Mouse (Mus musculus): ENCODE measurements around the gene Qrich2. TPM values are rescaled to one million over a fixed set of nuclear protein-coding genes. Genes with fewer than 3 reads are reported as not detected.

Gene Qrich2
- total RNA-seq, 1 experiment = 0.22 TPM

DNA sequence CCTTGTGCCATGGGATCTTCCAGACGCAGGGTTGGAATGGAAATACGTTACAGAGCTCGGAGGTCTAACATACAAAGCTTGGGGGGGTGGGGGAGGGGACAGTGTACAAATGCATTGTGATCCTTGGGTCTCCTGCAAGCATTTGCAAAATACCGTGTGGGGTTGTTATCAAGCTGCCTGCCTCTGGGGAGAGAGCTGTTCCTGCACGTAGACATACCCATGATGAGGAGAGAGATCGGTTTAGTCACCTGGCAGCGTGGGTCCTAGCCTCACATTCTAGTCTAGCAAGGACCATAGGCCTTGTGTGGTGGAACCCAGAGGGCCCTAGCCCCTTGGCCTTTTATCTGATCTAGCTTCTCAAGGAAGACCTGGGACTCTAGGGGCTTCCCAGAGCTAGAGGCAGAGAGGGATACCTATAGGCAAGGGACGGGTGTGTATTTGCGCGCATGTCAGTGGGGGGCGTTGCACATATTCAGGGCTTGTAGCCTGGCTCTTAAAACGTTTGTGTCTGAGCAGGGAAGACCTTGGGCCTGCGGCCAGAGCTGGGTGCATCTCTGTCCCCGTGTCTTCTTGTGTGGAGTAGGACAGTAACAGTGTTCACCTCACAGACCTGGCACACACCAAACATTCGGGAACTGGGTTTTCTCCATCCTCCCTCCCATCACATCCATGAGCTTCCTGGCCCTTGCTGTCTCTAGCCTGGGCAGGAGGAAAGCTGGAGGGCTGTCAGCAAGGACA is 23.7 kb downstream of the Qrich2 start:
- Histone ChIP-seq H3K4me1 (ENCODE audit: control insufficient read depth in 2 of 2, insufficient read depth in 2 of 2, low read length in 2 of 2, poor library complexity in 1 of 2) (peaks cover 0 to 55% of the 10 kb centered on the region in 2 experiments; a peak in 3 of 4 replicates), H3K27ac (ENCODE audit: insufficient read depth, low read depth, low read length, poor library complexity, severe bottlenecking) (no peak overlapping the region), H3K36me3 (ENCODE audit: control insufficient read depth, insufficient read depth, low read length, poor library complexity, severe bottlenecking) (peaks cover 15% of the 10 kb centered on the region), H3K4me3 (ENCODE audit: insufficient read depth in 1 of 2, low read depth in 1 of 2, low read length in 2 of 2, poor library complexity in 1 of 2, severe bottlenecking in 1 of 2) (no peak overlapping the region), H3K9me3 (ENCODE audit: control insufficient read depth, insufficient read depth, low read depth, low read length) (no peaks in the 10 kb centered on the region), H3K9ac (ENCODE audit: insufficient read depth, low read depth, low read length, poor library complexity, severe bottlenecking) (no peak overlapping the region)
- TF ChIP-seq ZNF384 (IDR thresholded peaks at IDR 0.05; ENCODE audit: low read depth, low read length) (no peak), ZC3H11A (IDR thresholded peaks at IDR 0.05; ENCODE audit: borderline replicate concordance, low read depth, low read length) (no peak), MAFK (IDR thresholded peaks at IDR 0.05; ENCODE audit: insufficient read depth, low read depth, low read length) (no peak), HCFC1 (IDR thresholded peaks at IDR 0.05; ENCODE audit: borderline replicate concordance, insufficient read depth, low read length) (no peak), CHD2 (IDR thresholded peaks at IDR 0.05; ENCODE audit: low read depth, low read length) (no peak)
- DNase-seq (ENCODE audit: low read depth, low spot score) = no peak
- in situ Hi-C loops (cut with MboI; ENCODE audit: low sequenced_read_pairs in 2 of 2, unreplicated experiment in 2 of 2) = loop anchor here in 1 of 2 experiments (10.0 kb wide), 1 partner anchor 127 kb away; no protein-coding TSS in a partner anchor

GRCm38 (mm10) chr11:116440408-116441068 is 25.5 kb downstream of the Qrich2 start:
- H3K27ac ChIP-seq (ENCODE audit: insufficient read depth, low read depth, low read length, poor library complexity, severe bottlenecking) = no peak overlapping the region
- in situ Hi-C loops (cut with MboI; ENCODE audit: low sequenced_read_pairs in 2 of 2, unreplicated experiment in 2 of 2) = loop anchor here in 1 of 2 experiments (10.0 kb wide), 1 partner anchor 126 kb away; no protein-coding TSS in a partner anchor

DNA sequence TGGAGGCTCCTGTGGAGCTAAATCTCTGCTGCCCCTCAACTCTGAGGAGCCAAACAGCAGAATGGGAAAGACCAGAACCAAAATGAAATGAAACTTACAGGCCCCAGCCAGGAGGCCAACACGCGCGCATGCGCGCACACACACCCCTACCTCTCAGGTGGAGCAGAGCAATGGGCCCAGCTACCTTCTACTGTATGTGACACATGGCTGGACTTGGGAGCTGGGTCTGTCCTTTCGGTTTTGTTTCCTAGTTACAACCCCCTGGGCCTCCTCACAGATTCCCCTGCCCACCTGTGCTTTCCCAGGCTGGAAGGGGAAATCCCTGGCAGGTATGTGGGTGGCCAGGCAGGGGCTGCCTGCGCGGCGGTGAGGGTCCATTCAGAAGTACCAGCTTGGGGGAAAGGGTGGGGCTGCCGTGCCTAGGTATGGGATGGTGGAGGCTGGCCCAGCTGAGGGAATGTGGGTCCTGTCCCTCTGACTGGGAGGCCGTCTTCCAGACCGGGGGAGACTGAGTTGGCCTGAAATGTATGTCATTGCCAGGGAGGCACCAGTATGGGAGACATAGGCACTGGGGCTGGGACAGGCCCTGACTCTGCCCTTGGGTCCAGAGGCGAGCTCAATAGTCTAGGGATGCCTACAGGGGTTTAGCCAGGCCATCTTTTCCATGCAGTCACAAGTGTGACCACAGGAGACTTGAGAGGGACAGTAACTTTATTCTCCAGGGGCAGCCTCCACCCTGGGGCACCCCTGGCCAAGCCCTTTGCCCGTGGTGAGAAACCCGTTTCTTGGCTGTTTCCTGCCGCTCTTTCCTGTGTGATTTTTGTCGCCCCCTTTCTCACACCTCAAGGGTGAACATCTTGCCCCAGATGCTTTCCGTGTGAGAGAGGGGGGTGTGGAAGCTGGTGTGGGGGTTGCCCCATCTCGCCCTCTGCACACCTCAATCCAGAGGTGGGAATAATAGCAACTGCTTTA is 26.5 kb downstream of the Qrich2 start:
- no peak overlapping the region for H3K27ac ChIP-seq (ENCODE audit: insufficient read depth, low read depth, low read length, poor library complexity, severe bottlenecking)
- DNase-seq (ENCODE audit: low read depth, low spot score) = no peak
- H3K4me1 ChIP-seq (ENCODE audit: control insufficient read depth in 2 of 2, insufficient read depth in 2 of 2, low read length in 2 of 2, poor library complexity in 1 of 2) = peaks cover 0 to 42% of the 10 kb centered on the region in 2 experiments; a peak in 3 of 4 replicates
- no peaks in the 10 kb centered on the region for H3K9me3 ChIP-seq (ENCODE audit: control insufficient read depth, insufficient read depth, low read depth, low read length)
- in situ Hi-C loops (cut with MboI; ENCODE audit: low sequenced_read_pairs in 2 of 2, unreplicated experiment in 2 of 2) = loop anchor here in 1 of 2 experiments (10.0 kb wide), 1 partner anchor 125 kb away; no protein-coding TSS in a partner anchor
- no peak for TF ChIP-seq ZC3H11A (IDR thresholded peaks at IDR 0.05; ENCODE audit: borderline replicate concordance, low read depth, low read length)
- no peak for TF ChIP-seq ZNF384 (IDR thresholded peaks at IDR 0.05; ENCODE audit: low read depth, low read length)
- no peak for TF ChIP-seq HCFC1 (IDR thresholded peaks at IDR 0.05; ENCODE audit: borderline replicate concordance, insufficient read depth, low read length)
- no peak for TF ChIP-seq MAFK (IDR thresholded peaks at IDR 0.05; ENCODE audit: insufficient read depth, low read depth, low read length)
- TF ChIP-seq CHD2 (IDR thresholded peaks at IDR 0.05; ENCODE audit: low read depth, low read length) = no peak
- peaks cover 37% of the 10 kb centered on the region for H3K36me3 ChIP-seq (ENCODE audit: control insufficient read depth, insufficient read depth, low read length, poor library complexity, severe bottlenecking)
- no peak overlapping the region for H3K9ac ChIP-seq (ENCODE audit: insufficient read depth, low read depth, low read length, poor library complexity, severe bottlenecking)
- H3K4me3 ChIP-seq (ENCODE audit: insufficient read depth in 1 of 2, low read depth in 1 of 2, low read length in 2 of 2, poor library complexity in 1 of 2, severe bottlenecking in 1 of 2) = no peak overlapping the region

More at GRCm38 (mm10) chr11:116440408-116441068, 25.5 kb downstream of the Qrich2 start:
- TF ChIP-seq MAFK (IDR thresholded peaks at IDR 0.05; ENCODE audit: insufficient read depth, low read depth, low read length) (no peak), HCFC1 (IDR thresholded peaks at IDR 0.05; ENCODE audit: borderline replicate concordance, insufficient read depth, low read length) (no peak)
- Histone ChIP-seq H3K36me3 (ENCODE audit: control insufficient read depth, insufficient read depth, low read length, poor library complexity, severe bottlenecking) (peaks cover 30% of the 10 kb centered on the region), H3K4me1 (ENCODE audit: control insufficient read depth in 2 of 2, insufficient read depth in 2 of 2, low read length in 2 of 2, poor library complexity in 1 of 2) (peaks cover 0 to 47% of the 10 kb centered on the region in 2 experiments; a peak in 2 of 4 replicates), H3K4me3 (ENCODE audit: insufficient read depth in 1 of 2, low read depth in 1 of 2, low read length in 2 of 2, poor library complexity in 1 of 2, severe bottlenecking in 1 of 2) (no peak overlapping the region), H3K9me3 (ENCODE audit: control insufficient read depth, insufficient read depth, low read depth, low read length) (no peaks in the 10 kb centered on the region), H3K9ac (ENCODE audit: insufficient read depth, low read depth, low read length, poor library complexity, severe bottlenecking) (no peak overlapping the region)
- DNase-seq (ENCODE audit: low read depth, low spot score) = no peak

DNA sequence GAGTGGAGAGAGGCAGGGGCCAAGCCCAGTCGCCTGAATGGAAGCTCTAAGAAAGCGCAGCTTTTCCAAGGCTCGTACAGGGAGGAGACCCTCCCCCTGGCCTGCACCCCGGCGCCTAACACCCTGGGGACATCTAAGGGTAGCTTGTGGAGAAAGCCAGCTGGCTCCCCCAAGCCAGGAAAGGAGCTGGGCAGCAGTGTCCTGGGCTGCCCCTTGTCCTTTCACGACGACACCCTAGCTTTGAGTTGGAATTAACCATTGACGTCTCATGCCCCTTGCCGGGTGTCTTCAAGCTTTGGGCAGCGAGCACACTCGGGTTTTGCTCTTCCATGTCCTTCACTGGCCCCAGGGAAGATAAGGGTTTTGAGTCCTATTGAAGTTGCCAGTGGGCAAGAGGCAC is 28.5 kb downstream of the Qrich2 start:
- Histone ChIP-seq H3K4me3 (ENCODE audit: insufficient read depth in 1 of 2, low read depth in 1 of 2, low read length in 2 of 2, poor library complexity in 1 of 2, severe bottlenecking in 1 of 2) (peak overlapping the region; percentile 13 to 78; a peak in 3 of 4 replicates), H3K27ac (ENCODE audit: insufficient read depth, low read depth, low read length, poor library complexity, severe bottlenecking) (peak overlapping the region; percentile 71), H3K9me3 (ENCODE audit: control insufficient read depth, insufficient read depth, low read depth, low read length) (no peaks in the 10 kb centered on the region), H3K36me3 (ENCODE audit: control insufficient read depth, insufficient read depth, low read length, poor library complexity, severe bottlenecking) (peaks cover 37% of the 10 kb centered on the region), H3K4me1 (ENCODE audit: control insufficient read depth in 2 of 2, insufficient read depth in 2 of 2, low read length in 2 of 2, poor library complexity in 1 of 2) (peaks cover 5 to 29% of the 10 kb centered on the region in 2 experiments), H3K9ac (ENCODE audit: insufficient read depth, low read depth, low read length, poor library complexity, severe bottlenecking) (peak overlapping the region; percentile 84)
- in situ Hi-C loops (cut with MboI; ENCODE audit: low sequenced_read_pairs in 2 of 2, unreplicated experiment in 2 of 2) = no loop called here
- TF ChIP-seq ZC3H11A (IDR thresholded peaks at IDR 0.05; ENCODE audit: borderline replicate concordance, low read depth, low read length) (no peak), MAFK (IDR thresholded peaks at IDR 0.05; ENCODE audit: insufficient read depth, low read depth, low read length) (no peak), ZNF384 (IDR thresholded peaks at IDR 0.05; ENCODE audit: low read depth, low read length) (no peak), HCFC1 (IDR thresholded peaks at IDR 0.05; ENCODE audit: borderline replicate concordance, insufficient read depth, low read length) (no peak), CHD2 (IDR thresholded peaks at IDR 0.05; ENCODE audit: low read depth, low read length) (no peak)
- no peak for DNase-seq (ENCODE audit: low read depth, low spot score)
